In genomic region chr19:4850281-4850680, GRCm38 (mm10) we compare ENCODE assay signal across 18 mouse cellular contexts. TPM values are rescaled to one million over a fixed set of nuclear protein-coding genes. Genes with fewer than 3 reads are reported as not detected.
"Had no signal": no experiment of that assay in that cellular context is flagged by ENCODE, and none has a peak within 500 bp of the region (broad histone marks: within the 10 kb centered on the region; RNA-seq: fewer than 3 reads in every experiment).

No protein-coding gene starts in this region.

- H3K4me3 ChIP-seq: midbrain, embryonic 10.5 days; midbrain, embryonic 12.5 days; myocyte; neural tube, embryonic 13.5 days; neural tube, embryonic 15.5 days; stomach, embryonic 15.5 days had no signal

- H3K9ac ChIP-seq: lung, embryonic 14.5 days; midbrain, embryonic 12.5 days; neural tube, embryonic 13.5 days; neural tube, embryonic 15.5 days; stomach, embryonic 15.5 days had no signal

- H3K36me3 ChIP-seq: midbrain, embryonic 10.5 days; midbrain, embryonic 12.5 days; neural tube, embryonic 13.5 days; neural tube, embryonic 15.5 days; stomach, embryonic 15.5 days had no signal

- DNase-seq: lung, adult 18-20 months; lung, embryonic 14.5 days; lung, postnatal 10 days; lung, postnatal 4 days; midbrain, embryonic 14.5 days; right cerebral cortex, postnatal 14 days; thymus, adult 2 months; thymus, postnatal 36 days had no signal

- H3K27me3 ChIP-seq: neural tube, embryonic 15.5 days; stomach, embryonic 15.5 days had no signal

- ATAC-seq: midbrain, embryonic 16.5 days had no signal

- H3K9me3 ChIP-seq: midbrain, embryonic 10.5 days; midbrain, embryonic 12.5 days; neural tube, embryonic 13.5 days; neural tube, embryonic 15.5 days; stomach, embryonic 15.5 days had no signal

- H3K27ac ChIP-seq: midbrain, embryonic 10.5 days; midbrain, embryonic 12.5 days; neural tube, embryonic 13.5 days; neural tube, embryonic 15.5 days; stomach, embryonic 15.5 days; stomach, postnatal 0 days had no signal

RNA-seq across cellular contexts. Expression of gene Ccdc87, which starts 11.1 kb away (rescaled TPM):
- total RNA-seq: megakaryocyte, adult 5-6 weeks; megakaryocyte-erythroid progenitor cell, adult 5-6 weeks had no signal
- polyA plus RNA-seq: stomach, embryonic 15.5 days; stomach, postnatal 0 days had no signal
